Mouse (Mus musculus) midbrain, embryonic 16.5 days (tissue): ENCODE data around the gene Dsp. TPM values are rescaled to one million over a fixed set of nuclear protein-coding genes. Genes with fewer than 3 reads are reported as not detected.

ENCODE experiments used
- ATAC-seq: fragments of 200-750 bp; cut with Nextera tagmentation; 2 replicates; pipeline ENCODE4 v1.8.0; 2017; ENCODE audit warnings: moderate TSS enrichment
- H3K27ac ChIP-seq: fragments of 300-500 bp; sonication (generic); 2 replicates; pipeline ENCODE4 v1.5.1; 2014; ENCODE audit warnings: mild to moderate bottlenecking, low read length, mixed read lengths
- H3K27me3 ChIP-seq: fragments of 300-500 bp; sonication (generic); 2 replicates; pipeline ENCODE4 v1.6.1; 2014; ENCODE audit warnings: low read depth, low read length, mixed read lengths; ENCODE audit not compliant: control insufficient read depth, insufficient read depth
- H3K36me3 ChIP-seq: fragments of 300-500 bp; sonication (generic); 2 replicates; pipeline ENCODE4 v1.6.1; 2014; ENCODE audit warnings: mild to moderate bottlenecking, low read length, moderate library complexity, mixed read lengths; ENCODE audit not compliant: control insufficient read depth, insufficient read depth
- H3K4me1 ChIP-seq: fragments of 300-500 bp; sonication (generic); 2 replicates; pipeline ENCODE4 v1.6.1; 2014; ENCODE audit warnings: mild to moderate bottlenecking, low read length, mixed read lengths; ENCODE audit not compliant: control insufficient read depth, insufficient read depth
- H3K4me2 ChIP-seq: fragments of 300-500 bp; sonication (generic); 2 replicates; pipeline ENCODE4 v1.6.1; 2014; ENCODE audit warnings: mild to moderate bottlenecking, low read length, mixed read lengths
- H3K4me3 ChIP-seq: fragments of 300-500 bp; sonication (generic); 2 replicates; pipeline ENCODE4 v1.5.1; 2014; ENCODE audit warnings: low read depth, mild to moderate bottlenecking, low read length, moderate library complexity, mixed read lengths
- H3K9ac ChIP-seq: fragments of 300-500 bp; sonication (generic); 2 replicates; pipeline ENCODE4 v1.6.1; 2014; ENCODE audit warnings: low read depth, low read length, mixed read lengths
- H3K9me3 ChIP-seq: fragments of 300-500 bp; sonication (generic); replicated peaks from 2 replicates; pipeline ENCODE4 v1.6.1; 2014; ENCODE audit warnings: mild to moderate bottlenecking, low read length, mixed read lengths; ENCODE audit not compliant: control insufficient read depth, poor library complexity, severe bottlenecking
- WGBS: fragments of 180-500 bp; shearing (Covaris S2); extraction: QIAGEN DNeasy Blood & Tissue Kit; methylation state at CpG from one replicate; pipeline ENCODE4 v1.1.7; 2014; 5-methylcytosine and 5-hydroxymethylcytosine counted together
- polyA plus RNA-seq: library from polyadenylated mRNA; unstranded; fragments of >200 nt; fragmentation: Nextera tagmentation; extraction: Ambion mirVana; gene quantifications from 2 replicates; pipeline ENCODE4 v1.2.1, GENCODE M21; 2015

Gene Dsp
- polyA plus RNA-seq, 1 experiment from 2014 or later, result 0.11 TPM

GRCm38 (mm10) chr13:38248151-38248550 lies 97.1 kb downstream of the Dsp start:
- H3K4me2 ChIP-seq, result no peak overlapping the region
- H3K27ac ChIP-seq, result no peak overlapping the region
- no peaks in the 10 kb centered on the region for H3K9me3 ChIP-seq
- H3K4me3 ChIP-seq, result no peak overlapping the region
- H3K4me1 ChIP-seq, result no peaks in the 10 kb centered on the region
- 76% methylated on average over 5 of the region's 5 CpGs for WGBS
- ATAC-seq, result no peak
- no peaks in the 10 kb centered on the region for H3K36me3 ChIP-seq
- H3K27me3 ChIP-seq, result no peaks in the 10 kb centered on the region
- H3K9ac ChIP-seq, result no peak overlapping the region

Other genes with a start within 250 kb of the Dsp start
- 69.2 and 71.1 TPM in 2 replicates for gene Ssr1, start 157.1 kb upstream of the Dsp start, polyA plus RNA-seq
- 53.4 and 62.7 TPM in 2 replicates for gene Riok1, start 114.3 kb upstream of the Dsp start, polyA plus RNA-seq
- 4.1 and 4.3 TPM in 2 replicates for gene Cage1, start 114.2 kb upstream of the Dsp start, polyA plus RNA-seq
- 25.7 and 28.2 TPM in 2 replicates for gene Snrnp48, start 53.6 kb downstream of the Dsp start, polyA plus RNA-seq
- 2.2 and 2.3 TPM in 2 replicates for gene Bmp6, start 193.8 kb downstream of the Dsp start, polyA plus RNA-seq